ENCODE assay signal across 12 mouse cellular contexts in genomic region chr4:119859454-119859853, GRCm38 (mm10).
DNase-seq lines count a peak whose midpoint lies in the region; ATAC-seq and TF ChIP-seq lines count a peak whose summit lies in the region.
"Had no signal": no experiment of that assay in that cellular context is flagged by ENCODE, and none has a peak within 500 bp of the region (broad histone marks: within the 10 kb centered on the region; RNA-seq: fewer than 3 reads in every experiment).

No protein-coding gene starts in this region.

- H3K4me1 ChIP-seq in heart, embryonic 12.5 days (replicated peaks), result peaks cover 6% of the 10 kb centered on the region
- 0 out of 2 replicates have a peak, but pooled peaks cover 2% of the 10 kb centered on the region for H3K4me1 ChIP-seq in lung, adult 2 months (ENCODE audit: control insufficient read depth, insufficient read depth, low read length)

- peak; percentile 36 for DNase-seq in adrenal gland, postnatal 10 days
- DNase-seq in adrenal gland, postnatal 4 days (ENCODE audit: low spot score in 2 of 2), result no peak
- DNase-seq in heart, adult 18-20 months, result peak; percentile 48 to 66
- DNase-seq in lung, adult 18-20 months, result peak; percentile 18 to 34
- no peak for DNase-seq in lung, adult 2 months
- no peak for DNase-seq in embryo, embryonic 11 days
- DNase-seq in left cerebral cortex, postnatal 36 days (ENCODE audit: low spot score in 2 of 2), result no peak
- DNase-seq: cerebellum, adult 9-11 months; thymus, postnatal 4 days had no signal

- no peak for ATAC-seq in heart, embryonic 12.5 days (ENCODE audit: insufficient number of reproducible peaks, low FRiP score)
- ATAC-seq: hindbrain, postnatal 0 days; midbrain, embryonic 15.5 days had no signal

- H3K4me3 ChIP-seq in heart, embryonic 12.5 days, result no peak overlapping the region
- no peak overlapping the region for H3K4me3 ChIP-seq in lung, adult 2 months (replicated peaks; ENCODE audit: extremely low read depth, low read depth, low read length)
- H3K4me3 ChIP-seq: midbrain, embryonic 15.5 days had no signal

- no peaks in the 10 kb centered on the region for H3K36me3 ChIP-seq in heart, embryonic 12.5 days
- H3K36me3 ChIP-seq: midbrain, embryonic 15.5 days had no signal

- H3K27ac ChIP-seq in heart, embryonic 12.5 days (ENCODE audit: poor library complexity, severe bottlenecking), result no peak overlapping the region
- H3K27ac ChIP-seq: hindbrain, postnatal 0 days; midbrain, embryonic 15.5 days had no signal

- H3K27me3 ChIP-seq in heart, embryonic 12.5 days (replicated peaks), result 0 out of 2 replicates have a peak, but pooled peaks cover 6% of the 10 kb centered on the region
- H3K27me3 ChIP-seq: midbrain, embryonic 15.5 days had no signal

- no peak for TF ChIP-seq POLR2A in lung, adult 2 months (IDR thresholded peaks at IDR 0.05; ENCODE audit: borderline replicate concordance, extremely low read depth, low read depth, low read length)

- no peak overlapping the region for H3K4me2 ChIP-seq in heart, embryonic 12.5 days
- H3K4me2 ChIP-seq: midbrain, embryonic 15.5 days had no signal

- intact Hi-C loops in left cerebral cortex, postnatal 36 days (cut with DNase I), result no loop called here

- H3K9me3 ChIP-seq in heart, embryonic 12.5 days (replicated peaks), result no peaks in the 10 kb centered on the region
- H3K9me3 ChIP-seq: midbrain, embryonic 15.5 days had no signal

- no peak overlapping the region for H3K9ac ChIP-seq in heart, embryonic 12.5 days
- H3K9ac ChIP-seq: midbrain, embryonic 15.5 days had no signal

- 45% methylated on average over 4 of the region's 4 CpGs for WGBS in heart, embryonic 12.5 days
- WGBS in lung, adult 2 months, result 44% methylated on average over 4 of the region's 4 CpGs

- TF ChIP-seq CTCF in lung, adult 2 months (IDR thresholded peaks at IDR 0.05; ENCODE audit: insufficient read depth, low read length), result no peak

Comparison
In these comparisons a context has a peak if more than half of its experiments do, and no peak if none do; other contexts are left out.
1. DNase-seq: peak in adrenal gland, postnatal 10 days (single experiment), heart, adult 18-20 months (2 of 2) and lung, adult 18-20 months (2 of 2); none in adrenal gland, postnatal 4 days (0 of 2), lung, adult 2 months (single experiment), embryo, embryonic 11 days (single experiment) and left cerebral cortex, postnatal 36 days (0 of 2).